Mouse (Mus musculus) adrenal gland (tissue): Measurements from ENCODE around the gene Gfy.
"Not testable (repeated sequence)": the region's sequence is repeated elsewhere in the genome, so short reads cannot be mapped to it uniquely, and the experiment has no call there.

Experiments used
- intact Hi-C: fragments of 180-260 bp; cut with DNase I; formaldehyde crosslinking; loops from one replicate; pipeline ENCODE4 v1.15.1; 2025

The Gfy gene

DNA sequence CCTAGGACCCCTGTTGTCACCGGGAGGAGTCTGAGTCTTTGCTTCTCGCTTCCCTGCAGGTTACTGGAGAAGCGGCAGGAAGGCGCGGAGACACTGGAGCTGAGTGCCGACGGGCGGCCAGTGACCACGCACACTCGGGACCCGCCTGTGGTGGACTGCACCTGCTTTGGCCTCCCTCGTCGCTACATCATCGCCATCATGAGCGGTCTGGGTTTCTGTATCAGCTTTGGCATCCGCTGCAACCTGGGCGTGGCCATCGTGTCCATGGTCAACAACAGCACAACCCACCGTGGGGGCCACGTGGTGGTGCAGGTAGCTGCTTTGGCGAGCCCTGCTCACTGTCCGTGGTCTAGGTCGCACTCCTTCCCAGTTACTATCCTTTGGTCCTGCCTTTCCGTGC, 10.7 kb downstream of the Gfy start:
- intact Hi-C loops = no loop called here

DNA sequence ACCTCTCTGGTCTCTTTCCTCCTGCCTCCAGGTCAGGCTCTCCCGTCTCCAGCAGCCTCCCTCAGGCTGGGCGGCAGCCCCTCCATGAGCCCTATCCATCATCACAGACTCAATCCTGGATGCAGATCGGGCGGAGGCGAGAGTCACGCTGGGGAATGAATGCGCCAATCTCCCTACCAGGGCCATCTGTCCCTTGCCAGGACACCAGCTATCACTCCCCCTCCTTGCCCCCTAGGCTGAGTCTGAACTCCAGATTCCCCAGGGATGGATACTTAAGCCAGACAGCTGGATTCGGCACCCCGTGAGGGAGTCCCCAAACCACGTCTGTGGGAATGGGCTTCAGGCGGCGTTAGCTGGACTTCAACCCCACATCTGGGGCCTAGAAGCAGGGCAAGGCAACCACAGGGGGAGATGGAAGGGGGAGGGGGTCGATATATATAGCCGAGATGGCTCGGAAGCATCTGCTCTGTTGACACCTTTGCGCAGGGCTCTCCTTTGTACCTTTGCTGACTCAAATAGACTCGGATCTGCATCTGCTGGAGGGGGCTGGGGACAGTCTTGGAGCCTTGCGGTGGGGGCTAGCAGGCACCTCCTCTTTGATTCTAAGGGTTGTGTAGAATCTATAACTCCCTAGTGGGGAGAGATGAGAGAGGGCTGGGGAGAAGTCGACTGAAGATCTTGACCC, 11.5 kb downstream of the Gfy start:
- intact Hi-C loops = no loop called here

DNA sequence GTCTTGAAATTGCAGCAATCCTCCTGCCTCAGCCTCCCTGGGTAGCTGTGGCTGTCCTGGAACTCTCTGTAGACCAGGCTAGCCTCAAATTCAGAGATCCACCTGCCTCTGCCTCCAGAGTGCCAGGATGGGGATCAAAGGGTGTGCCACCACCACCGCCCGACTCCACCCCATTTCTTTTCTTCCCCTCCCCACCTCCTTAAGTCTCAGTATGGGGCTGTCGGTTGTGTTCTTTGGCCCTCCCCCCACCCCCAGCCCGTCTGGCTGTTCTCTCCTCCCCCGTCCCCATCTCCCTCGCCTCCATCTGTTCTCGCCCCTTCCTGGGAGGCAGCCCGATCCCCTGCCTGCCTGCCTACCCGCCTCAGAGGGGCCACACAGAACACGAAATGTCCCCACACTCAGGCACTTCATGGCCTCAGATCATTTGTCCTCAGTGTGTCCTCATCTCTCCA, 12.4 kb downstream of the Gfy start:
- intact Hi-C loops = no loop called here

DNA sequence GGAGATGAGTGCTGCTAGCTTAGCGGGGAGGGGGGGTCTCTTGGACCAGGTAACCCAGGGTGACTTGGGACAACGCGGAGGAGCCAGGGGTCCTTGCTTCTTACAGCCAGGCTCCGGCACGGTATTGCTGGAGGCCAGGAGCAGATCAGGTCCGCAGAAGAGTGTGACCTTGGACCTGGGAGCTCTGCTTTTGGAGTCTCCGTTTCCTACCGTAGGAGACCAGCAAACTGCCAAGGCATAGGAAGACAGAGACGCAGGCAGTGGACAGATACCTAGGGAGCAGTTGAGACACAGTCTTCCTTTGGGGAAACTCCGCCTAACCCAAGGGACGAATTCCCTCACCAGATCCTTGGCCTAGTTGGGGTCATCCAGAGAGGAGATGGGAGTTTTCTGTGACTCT, 13.7 kb downstream of the Gfy start:
- intact Hi-C loops = no loop called here

DNA sequence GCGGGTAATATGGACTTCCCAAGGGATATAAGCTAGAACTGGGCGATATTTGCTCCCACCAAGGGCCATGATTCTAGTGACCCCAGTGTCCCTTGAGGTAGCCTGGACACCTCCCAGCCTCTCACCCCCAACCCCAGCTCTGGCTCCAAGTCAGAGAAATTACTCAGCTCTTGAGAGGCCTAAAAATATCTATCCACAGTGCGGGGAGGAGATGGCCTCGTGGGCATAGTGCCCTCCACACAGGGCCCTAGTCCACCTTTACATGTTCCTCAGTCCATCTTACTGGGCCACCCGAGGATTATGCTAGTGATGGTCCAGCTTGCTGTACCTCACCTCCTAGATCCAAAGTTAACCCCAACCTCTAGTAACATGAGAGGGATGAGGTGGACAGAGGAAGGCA, 14.5 kb downstream of the Gfy start:
- intact Hi-C loops = no loop called here

DNA sequence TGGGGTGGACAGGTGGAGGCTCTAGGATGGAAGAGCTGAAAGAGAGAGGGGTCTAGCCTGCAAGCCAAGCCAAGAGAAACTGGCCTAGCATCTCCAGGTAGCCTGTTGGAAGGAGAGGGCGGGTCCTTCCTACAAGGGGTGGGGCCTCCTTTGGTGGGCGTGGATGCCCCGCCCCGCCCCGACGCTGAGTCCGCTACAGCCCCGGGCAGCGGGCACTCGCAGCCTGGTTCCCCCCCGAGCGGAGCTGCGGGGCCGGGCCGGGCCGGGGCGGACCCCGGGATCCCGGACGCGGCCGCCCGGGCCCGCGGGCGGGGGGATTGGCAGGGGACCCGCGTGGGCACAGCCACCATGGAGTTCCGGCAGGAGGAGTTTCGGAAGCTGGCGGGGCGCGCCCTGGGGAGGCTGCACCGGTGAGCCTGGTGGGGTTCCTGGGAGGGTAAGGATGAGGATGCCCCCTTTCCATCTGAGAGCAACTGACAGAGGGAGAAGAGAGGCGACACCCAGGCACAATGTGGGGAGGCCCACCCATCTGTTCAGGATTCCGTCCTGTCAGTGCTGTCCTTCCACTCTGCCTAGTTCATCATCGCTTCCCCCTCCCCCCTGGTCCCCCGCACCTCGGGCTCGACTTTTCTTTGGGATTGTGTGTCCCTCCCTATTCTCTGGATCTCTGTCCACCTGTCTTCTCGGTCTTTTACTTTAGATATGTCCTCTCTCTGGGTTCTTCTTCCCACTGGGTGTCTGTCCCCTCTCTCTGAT, 15.5 kb downstream of the Gfy start, which contains the start of gene Slc17a7:
Gene Slc17a7 (plus strand): TSS at position 215 of the 756 bp plus-strand sequence.
- intact Hi-C loops = loop anchor here (2.0 kb wide), 1 partner anchor 37 kb away; no protein-coding TSS in a partner anchor

DNA sequence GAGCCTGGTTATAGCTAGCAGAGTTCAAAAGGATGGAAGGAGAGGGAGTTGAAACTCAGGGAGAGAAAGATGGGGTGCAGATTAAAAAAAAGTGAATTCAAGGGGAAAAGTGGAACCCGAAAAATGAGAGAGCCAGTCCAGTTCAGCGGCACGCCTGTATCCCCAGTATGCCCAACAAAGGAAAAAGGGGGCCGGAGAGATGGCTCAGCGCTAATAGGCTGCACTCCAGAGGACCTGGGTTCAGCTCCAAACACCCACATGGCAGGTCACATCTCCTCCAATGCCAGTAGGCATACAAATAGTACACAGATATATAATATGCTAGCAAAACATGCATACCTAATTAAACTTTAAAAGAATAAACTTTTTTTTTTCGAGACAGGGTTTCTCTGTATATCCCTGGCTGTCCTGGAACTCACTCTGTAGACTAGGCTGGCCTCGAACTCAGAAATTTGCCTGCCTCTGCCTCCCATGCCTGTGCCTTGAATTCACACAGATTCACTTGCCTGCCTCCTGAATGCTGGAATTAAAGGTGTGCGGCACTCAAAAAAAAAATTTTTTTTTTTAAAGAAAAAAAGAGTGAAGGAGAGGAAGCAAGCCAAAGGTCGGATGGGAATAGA, 16.3 kb downstream of the Gfy start:
- intact Hi-C loops = loop anchor here (2.0 kb wide), 1 partner anchor 38 kb away; no protein-coding TSS in a partner anchor

DNA sequence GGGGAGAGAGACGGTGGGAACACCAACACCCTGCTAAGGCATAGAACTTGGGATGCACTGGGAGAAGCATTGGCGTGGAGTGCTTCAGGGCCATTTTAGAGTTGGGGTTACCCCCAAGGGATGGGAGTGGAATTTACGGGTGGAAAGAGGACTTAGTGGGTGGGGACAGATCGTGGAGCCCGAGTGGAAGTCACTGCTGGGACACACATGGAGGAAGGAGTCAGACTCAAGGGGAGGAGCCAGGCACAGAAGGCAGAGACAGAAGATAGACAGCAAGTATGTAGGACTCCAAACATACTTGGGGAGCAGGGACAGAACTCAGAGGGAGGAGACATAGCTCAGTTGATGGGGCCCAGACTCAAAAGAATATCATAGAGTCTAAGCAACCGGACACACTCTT, 16.8 kb downstream of the Gfy start:
- intact Hi-C loops = loop anchor here (2.0 kb wide), 1 partner anchor 38 kb away; no protein-coding TSS in a partner anchor

DNA sequence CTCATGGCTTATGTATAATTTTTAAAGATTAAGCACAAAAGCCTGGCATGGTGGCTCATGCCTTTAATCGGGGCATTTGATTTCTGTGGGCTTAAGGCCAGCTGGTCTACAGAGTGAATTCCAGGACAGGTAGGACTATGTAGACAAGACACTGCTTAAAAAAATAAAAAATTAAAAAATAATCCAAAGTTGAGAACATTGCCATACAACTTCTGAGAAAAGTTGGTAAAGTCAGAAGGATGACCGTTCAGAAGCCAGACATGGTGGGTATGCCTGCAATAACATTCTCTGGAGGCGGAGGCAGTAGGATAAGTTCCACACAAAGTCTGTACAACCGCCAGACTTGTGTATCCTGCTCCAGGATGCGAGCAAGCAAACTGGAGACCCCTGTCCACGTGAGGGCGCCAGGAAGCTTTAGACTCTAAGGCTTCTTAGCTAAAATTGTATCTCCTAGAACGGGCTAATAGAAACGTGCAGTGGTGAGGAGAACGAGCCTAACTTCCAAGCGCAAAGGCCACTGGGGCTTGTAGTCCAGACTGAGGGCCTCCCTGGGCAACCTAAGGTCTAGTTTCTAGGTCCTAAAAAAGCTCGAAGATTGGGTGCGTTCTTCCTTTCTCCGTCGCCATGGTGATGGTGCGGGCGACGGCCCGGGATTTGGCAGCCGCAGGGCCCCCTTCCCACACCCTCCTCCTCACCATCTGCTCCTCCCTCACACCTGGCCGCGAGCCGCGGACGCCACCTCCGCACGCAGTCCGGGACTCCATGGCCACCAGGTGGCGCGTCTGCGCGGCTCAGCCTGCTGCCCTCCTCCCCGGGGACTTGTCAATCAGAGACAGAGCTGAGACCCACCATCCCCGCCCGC, 17.5 kb downstream of the Gfy start:
- intact Hi-C loops = loop anchor here (2.0 kb wide), 1 partner anchor 39 kb away; no protein-coding TSS in a partner anchor

DNA sequence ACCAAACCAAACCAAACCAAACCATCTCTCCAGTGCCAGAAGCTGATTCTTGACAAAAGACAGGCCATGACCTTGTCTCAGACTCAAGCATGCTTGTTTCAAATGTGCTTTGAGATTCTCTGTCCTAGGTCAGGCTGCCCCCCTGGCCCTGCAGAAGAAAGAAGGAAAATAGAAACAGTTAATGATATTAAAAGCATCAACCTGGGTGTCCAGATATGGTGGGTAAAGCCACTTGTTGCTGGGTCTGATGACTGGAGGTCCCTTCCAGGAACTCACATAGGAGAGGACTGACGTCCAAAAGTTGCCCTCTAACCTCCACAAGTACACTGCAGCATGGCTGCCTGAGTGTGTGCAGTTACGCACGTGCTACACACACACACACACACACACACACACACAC, 18.5 kb downstream of the Gfy start:
- intact Hi-C loops = no loop called here

DNA sequence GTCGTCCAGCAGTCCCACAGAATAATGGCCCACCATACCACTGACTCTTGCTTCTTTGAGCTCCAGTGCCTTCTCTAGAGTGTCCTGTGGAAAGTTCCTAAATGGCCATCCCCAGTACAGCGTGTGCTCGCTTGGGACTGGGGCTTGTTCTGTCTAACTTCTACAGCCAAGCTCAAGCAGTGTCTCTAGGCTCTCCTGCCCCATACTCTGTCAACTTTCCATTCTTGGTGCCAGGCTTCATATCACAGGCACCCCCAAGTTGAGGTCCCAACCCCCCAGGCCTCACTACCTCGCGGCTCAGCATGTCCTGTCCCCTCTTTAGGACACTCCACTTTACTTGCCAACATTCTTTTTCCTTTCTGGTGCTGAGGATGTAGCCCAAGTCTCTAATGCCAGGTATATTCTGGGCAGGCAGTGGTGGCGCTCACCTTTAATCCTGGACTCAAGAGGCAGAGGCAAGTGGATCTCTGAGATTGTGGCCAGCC, 19.0 kb downstream of the Gfy start:
- intact Hi-C loops = no loop called here

DNA sequence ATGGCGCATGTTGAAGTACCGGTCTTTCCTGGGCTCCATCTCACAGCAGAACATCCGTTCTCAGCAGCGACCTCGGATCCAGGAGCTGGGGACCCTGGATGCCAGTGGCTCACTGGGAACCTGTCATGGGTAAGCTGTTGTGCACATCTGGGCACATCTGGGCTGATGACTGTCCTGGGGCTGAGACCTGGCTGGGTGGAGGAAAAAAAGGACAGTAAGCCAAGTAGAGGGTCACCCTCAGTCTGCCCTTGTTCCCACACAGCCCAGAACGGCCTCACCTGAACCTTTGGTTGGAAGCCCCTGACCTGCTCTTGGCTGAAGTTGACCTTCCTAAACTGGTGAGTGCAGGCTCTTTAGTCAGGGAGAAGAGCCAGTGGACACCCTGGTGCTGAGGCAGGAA, 20.4 kb downstream of the Gfy start:
- intact Hi-C loops = no loop called here

DNA sequence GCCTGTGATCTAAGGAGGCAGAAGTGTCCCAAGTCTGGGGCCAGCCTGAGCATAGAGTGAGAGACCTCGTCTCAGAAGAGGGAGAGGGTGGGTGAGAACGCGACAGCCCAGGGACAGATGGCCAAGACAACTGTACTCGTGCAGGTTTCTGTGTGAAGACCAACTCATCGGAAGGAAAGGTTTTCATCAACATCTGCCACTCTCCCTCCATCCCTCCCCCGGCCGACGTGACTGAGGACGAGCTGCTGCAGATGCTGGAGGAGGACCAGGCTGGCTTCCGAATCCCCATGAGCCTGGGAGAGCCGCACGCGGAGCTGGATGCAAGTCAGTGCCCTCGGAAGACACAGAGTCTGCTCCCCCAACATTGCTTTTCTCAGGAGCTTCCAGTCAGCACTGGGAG, 21.9 kb downstream of the Gfy start:
- intact Hi-C loops = no loop called here

DNA sequence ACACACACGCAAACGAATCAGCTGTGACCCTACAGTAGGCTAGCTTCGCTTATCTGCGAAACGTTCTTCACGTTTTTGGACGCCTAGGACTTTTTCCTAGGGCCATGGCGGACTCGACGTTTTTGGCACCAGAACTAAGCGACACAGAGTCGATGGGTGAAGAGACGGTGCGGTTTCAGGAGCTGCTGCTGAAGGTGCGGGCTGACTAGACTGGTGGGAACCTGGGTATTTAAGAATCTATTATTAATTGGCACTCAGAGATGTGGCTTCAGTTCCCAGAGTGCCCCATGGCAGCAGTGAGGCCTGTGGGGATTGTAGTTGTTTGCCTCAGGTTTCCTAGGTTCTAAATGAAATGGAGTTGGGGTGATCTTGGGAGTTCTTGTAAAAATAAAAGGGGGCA, 23.2 kb downstream of the Gfy start:
- intact Hi-C loops = no loop called here

DNA sequence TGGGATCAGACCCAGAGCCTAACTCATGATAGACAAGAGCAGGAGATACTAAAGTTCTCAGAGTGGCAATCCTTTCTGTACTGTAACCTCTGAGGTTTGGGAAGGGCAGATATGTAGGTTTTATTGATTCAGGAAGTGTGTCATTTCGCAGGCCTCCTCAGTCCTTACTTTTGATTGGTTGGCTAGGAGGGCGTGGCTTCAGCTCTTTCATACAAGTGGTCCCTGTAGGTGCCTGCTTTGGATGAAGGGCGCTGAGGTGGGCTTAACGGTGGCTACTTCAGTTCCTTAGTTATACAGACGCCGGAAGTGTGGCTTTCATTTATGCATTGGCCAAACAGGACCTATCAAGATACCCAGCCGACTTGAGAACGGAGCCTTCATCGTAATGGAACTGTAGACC, 23.8 kb downstream of the Gfy start:
- intact Hi-C loops = no loop called here

DNA sequence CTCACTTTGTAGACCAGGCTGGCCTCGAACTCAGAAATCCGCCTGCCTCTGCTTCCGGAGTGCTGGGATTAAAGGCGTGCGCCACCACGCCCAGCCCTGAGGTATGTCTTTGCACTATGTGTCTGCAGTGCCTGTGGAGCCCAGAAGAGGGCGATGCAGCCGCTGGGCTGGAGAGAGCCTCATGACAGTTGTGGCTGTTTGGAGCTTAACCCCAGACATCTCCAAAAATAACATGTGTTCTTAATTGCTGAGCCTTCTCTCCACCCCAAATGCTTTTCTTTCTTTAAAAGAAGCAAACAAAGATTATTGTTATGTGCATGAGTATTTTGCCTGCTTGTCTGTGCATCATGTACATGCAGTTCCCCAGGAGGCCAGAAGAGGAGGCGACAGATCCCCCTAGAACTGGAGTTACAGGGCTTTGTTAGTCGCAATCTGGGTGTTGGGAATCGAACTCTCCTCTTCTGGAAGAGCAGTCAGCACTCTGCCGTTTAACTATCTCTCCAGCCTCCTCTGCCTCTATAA, 24.3 kb downstream of the Gfy start:
- intact Hi-C loops = no loop called here

DNA sequence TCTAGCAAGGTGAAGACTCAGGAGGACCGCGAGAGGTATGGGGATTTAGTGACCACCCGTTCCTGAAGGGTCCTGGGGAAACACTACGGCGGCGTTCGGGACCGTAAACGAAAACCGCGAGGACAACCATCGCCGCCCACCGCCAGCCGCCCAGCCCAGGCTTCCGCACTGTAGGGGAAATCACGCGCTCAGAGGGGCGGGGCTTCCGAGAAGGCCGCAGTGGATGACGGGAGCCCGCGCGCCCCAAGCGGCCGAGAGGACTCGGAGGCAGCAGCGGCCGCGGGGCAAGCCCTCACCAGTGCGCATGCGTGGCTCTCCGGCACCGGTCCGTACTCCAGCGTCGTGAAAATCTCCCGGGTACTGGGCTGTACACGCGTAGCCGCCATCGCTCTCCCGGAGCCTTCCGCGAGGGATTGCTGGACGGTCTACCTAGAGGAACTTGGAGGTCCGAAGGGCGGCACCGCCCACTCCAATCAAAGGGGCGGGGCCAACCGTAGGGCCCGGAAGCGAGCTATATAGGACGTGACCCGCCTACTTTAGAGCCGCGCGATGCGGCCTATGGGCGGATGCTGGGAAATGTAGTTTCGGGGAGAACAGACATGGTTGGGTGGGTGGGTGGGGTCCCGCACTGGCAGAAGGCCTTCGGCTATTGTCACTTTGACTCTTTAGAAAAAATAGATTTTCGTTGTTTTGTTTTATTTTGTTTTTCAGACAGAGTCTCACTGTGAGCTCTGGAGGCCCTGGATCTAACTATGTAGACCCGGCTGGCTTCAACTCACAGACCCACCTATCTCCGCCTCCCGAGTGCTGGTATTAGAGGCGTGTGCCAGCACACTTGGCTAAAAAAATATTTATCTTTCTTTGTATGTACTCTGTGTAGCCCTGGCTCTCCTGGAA, 25.0 kb downstream of the Gfy start, which contains the start of the genes Pih1d1 and Aldh16a1:
Gene Pih1d1 (plus strand): TSS at position 208 of the 897 bp plus-strand sequence.
Gene Aldh16a1 (minus strand): TSS at position 489 of the 897 bp plus-strand sequence.
- intact Hi-C loops = no loop called here

DNA sequence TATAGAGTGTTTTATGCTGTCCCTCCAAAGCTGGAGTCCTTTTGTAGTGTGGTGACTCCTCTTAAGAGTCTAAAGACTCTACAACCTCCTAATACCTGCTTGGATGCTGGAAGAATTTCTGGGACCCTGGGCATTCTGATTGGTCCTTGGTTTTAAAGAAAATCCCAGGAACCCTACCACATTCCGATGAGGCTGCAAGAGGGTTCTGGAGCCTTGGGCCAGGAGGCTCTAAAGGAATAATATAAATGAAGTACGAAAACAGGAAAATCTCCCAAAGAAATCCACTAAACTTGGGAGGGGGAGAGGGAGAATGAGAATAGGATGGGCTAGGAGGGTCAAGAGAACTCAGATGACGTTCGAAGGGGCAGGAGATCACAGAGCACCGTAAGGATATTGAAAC, 25.8 kb downstream of the Gfy start:
- intact Hi-C loops = no loop called here

DNA sequence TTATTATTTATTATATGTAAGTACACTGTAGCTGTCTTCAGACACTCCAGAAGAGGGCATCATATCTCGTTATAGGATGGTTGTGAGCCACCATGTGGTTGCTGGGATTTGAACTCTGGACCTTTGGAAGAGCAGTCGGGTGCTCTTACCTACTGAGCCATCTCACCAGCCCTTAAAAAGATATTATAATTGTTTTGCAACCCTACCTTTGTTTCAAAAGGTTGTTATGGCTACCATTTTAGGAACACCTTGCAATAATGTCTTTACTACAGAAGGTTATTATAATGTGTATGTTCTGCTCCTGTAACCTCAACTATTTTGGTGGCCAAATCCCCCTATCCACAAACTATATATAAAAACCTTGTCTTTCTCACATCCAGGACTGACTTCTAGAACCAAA, 26.3 kb downstream of the Gfy start:
- intact Hi-C loops = not testable (repeated sequence)

DNA sequence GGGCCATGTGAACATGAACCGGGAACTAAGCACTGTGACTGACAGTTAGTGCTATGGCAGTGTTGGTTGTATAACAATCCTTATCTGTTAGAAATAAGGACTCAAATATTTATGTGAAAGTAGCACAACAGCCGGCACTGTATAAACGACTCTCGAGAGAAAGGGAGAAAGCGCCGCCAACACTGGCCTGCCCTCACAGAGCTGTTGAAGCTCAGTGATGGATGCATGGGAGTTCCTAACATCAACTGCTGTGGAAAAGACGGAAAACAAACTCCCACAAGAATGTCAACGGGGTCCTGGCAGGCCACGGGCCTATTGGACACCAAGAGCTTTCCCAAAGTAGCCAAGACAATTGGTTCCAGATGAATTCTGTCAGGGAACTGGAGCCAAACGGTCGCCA, 28.1 kb downstream of the Gfy start:
- intact Hi-C loops = no loop called here
